Mouse (Mus musculus) hindlimb bud, embryonic 11.5 days (tissue): Measurements from ENCODE around the gene Cphx2.
"Not testable (repeated sequence)": the region's sequence is repeated elsewhere in the genome, so short reads cannot be mapped to it uniquely, and the experiment has no call there.

Experiments
- DNase-seq: peaks from one replicate; pipeline ENCODE4 v3.0.0-alpha.2; 2012; ENCODE audit warnings: low read depth, low spot score; ENCODE audit errors: extremely low spot score

Cphx2 gene

GRCm38 (mm10) chr14:26081216-26081615 lies at the start of gene Cphx2:
Gene Cphx2 (plus strand): TSS chr14:26081516.
- not testable (repeated sequence) for DNase-seq

GRCm38 (mm10) chr14:26034364-26034763 lies 47.0 kb upstream of the Cphx2 start:
- DNase-seq = not testable (repeated sequence)

GRCm38 (mm10) chr14:26035439-26035838 lies 45.9 kb upstream of the Cphx2 start:
- DNase-seq = not testable (repeated sequence)

- DNase-seq = not testable (repeated sequence)
Measured at GRCm38 (mm10) chr14:26042611-26043010, 38.7 kb upstream of the Cphx2 start, which contains the start of gene Gm9780. Gene Gm9780 (minus strand): TSS chr14:26042711.

- not testable (repeated sequence) for DNase-seq
Measured at GRCm38 (mm10) chr14:26045007-26045406, 36.3 kb upstream of the Cphx2 start.

- not testable (repeated sequence) for DNase-seq
Measured at GRCm38 (mm10) chr14:26047026-26047425, 34.3 kb upstream of the Cphx2 start.

- not testable (repeated sequence) for DNase-seq
Measured at GRCm38 (mm10) chr14:26048767-26049166, 32.5 kb upstream of the Cphx2 start.

- not testable (repeated sequence) for DNase-seq
Measured at GRCm38 (mm10) chr14:26058184-26058583, 23.1 kb upstream of the Cphx2 start.

GRCm38 (mm10) chr14:26059362-26059761 lies 22.0 kb upstream of the Cphx2 start:
- DNase-seq = not testable (repeated sequence)

GRCm38 (mm10) chr14:26066574-26067324 lies 14.6 kb upstream of the Cphx2 start:
- DNase-seq = not testable (repeated sequence)

GRCm38 (mm10) chr14:26067325-26067633 lies 14.0 kb upstream of the Cphx2 start, which contains the start of gene Tmem254c:
Gene Tmem254c (minus strand): TSS chr14:26067355.
- DNase-seq = not testable (repeated sequence)

GRCm38 (mm10) chr14:26076620-26077390 lies 4.5 kb upstream of the Cphx2 start:
- not testable (repeated sequence) for DNase-seq

GRCm38 (mm10) chr14:26081997-26082396 lies 681 bp downstream of the Cphx2 start, which contains the start of gene Cphx3:
Gene Cphx3 (plus strand): TSS chr14:26082297.
- not testable (repeated sequence) for DNase-seq

- not testable (repeated sequence) for DNase-seq
Measured at GRCm38 (mm10) chr14:26097622-26098021, 16.3 kb downstream of the Cphx2 start.

GRCm38 (mm10) chr14:26118150-26118549 lies 36.8 kb downstream of the Cphx2 start, which contains the start of gene Duxbl2:
Gene Duxbl2 (plus strand): TSS chr14:26118349.
- not testable (repeated sequence) for DNase-seq

- DNase-seq = not testable (repeated sequence)
Measured at GRCm38 (mm10) chr14:26118550-26119000, 37.3 kb downstream of the Cphx2 start.

GRCm38 (mm10) chr14:26119095-26119494 lies 37.8 kb downstream of the Cphx2 start:
- DNase-seq = not testable (repeated sequence)
